Mouse (Mus musculus) spleen, adult 2 months (tissue): ENCODE measurements around the gene Scimp.

ENCODE experiments used
- CTCF ChIP-seq: fragments of 200-500 bp; IDR thresholded peaks from 2 replicates; pipeline ENCODE4 v1.5.1; 2011; ENCODE audit warnings: mild to moderate bottlenecking, inconsistent platforms; ENCODE audit not compliant: insufficient read depth, insufficient read length, insufficient replicate concordance; ENCODE audit errors: extremely low read depth
- POLR2A ChIP-seq: fragments of 200-500 bp; IDR thresholded peaks from 2 replicates; pipeline ENCODE4 v1.6.1; 2011; ENCODE audit warnings: low read depth, low read length, inconsistent platforms

- TF ChIP-seq CTCF (no peak), POLR2A (no peak)
Observed at GRCm38 (mm10) chr11:70791676-70792075, 20.7 kb downstream of the Scimp start.
